19 mouse cellular contexts compared by ENCODE assay signal in the genomic region with DNA sequence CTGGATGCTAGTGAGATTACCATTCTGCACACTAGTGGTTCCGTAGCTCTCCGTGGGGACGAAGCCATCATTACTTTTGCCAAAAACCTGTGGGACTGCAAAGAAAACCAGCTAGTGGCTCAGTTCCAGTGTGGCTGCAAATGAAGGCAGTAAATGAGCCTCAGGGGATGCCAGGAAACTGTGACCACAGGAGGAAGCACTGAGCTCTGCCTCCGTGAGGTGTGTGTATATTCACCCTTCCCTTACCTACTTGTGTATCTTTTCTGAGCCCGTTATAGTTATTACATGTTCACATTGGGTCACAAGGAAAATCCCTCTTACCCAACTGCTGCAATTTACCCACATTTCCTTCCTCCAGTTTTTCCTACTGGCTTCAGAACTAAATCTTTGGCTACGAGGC. TPM values are rescaled to one million over a fixed set of nuclear protein-coding genes. Genes with fewer than 3 reads are reported as not detected.
"Had no signal": no experiment of that assay in that cellular context is flagged by ENCODE, and none has a peak within 500 bp of the region (broad histone marks: within the 10 kb centered on the region; RNA-seq: fewer than 3 reads in every experiment).

No protein-coding gene starts in this region.

- H3K27ac ChIP-seq: left cerebral cortex, adult 2 months; limb, embryonic 15.5 days; stomach, postnatal 0 days had no signal

- H3K9me3 ChIP-seq: limb, embryonic 15.5 days; megakaryocyte, embryonic 14.5 days had no signal

- H3K27me3 ChIP-seq: limb, embryonic 15.5 days; megakaryocyte, embryonic 14.5 days had no signal

- H3K36me3 ChIP-seq: limb, embryonic 15.5 days had no signal

- H3K9ac ChIP-seq: limb, embryonic 15.5 days had no signal

- H3K4me1 ChIP-seq: limb, embryonic 15.5 days; megakaryocyte, embryonic 14.5 days had no signal

- ATAC-seq: inflammation-experienced regulatory T-cells, adult 6 months; midbrain, embryonic 16.5 days had no signal

- DNase-seq: kidney, adult 18-20 months; kidney, postnatal 10 days; kidney, postnatal 4 days; lung, adult 18-20 months; lung, postnatal 36 days; thymus, postnatal 14 days had no signal

- H3K4me2 ChIP-seq: limb, embryonic 15.5 days; midbrain, embryonic 11.5 days had no signal

- H3K4me3 ChIP-seq: left cerebral cortex, adult 2 months; limb, embryonic 15.5 days; megakaryocyte, embryonic 14.5 days had no signal

RNA-seq across cellular contexts. Expression of a gene that starts 1.3 kb away (rescaled TPM):
- polyA plus RNA-seq: inflammation-experienced regulatory T-cells, adult 6 months had no signal

RNA-seq across cellular contexts. Expression of a gene that starts 15.0 kb away (rescaled TPM):
- total RNA-seq: layer of hippocampus, postnatal 25 days; left cerebral cortex, adult 2 months; left cerebral cortex, postnatal 25 days had no signal
- polyA plus RNA-seq: inflammation-experienced regulatory T-cells, adult 6 months; kidney, embryonic 14.5 days; limb, embryonic 15.5 days; lung, embryonic 16.5 days; midbrain, embryonic 11.5 days; midbrain, embryonic 16.5 days; stomach, postnatal 0 days had no signal

RNA-seq across cellular contexts. Expression of a gene that starts 28.8 kb away (rescaled TPM):
- total RNA-seq: layer of hippocampus, postnatal 25 days; left cerebral cortex, adult 2 months; left cerebral cortex, postnatal 25 days had no signal
- polyA plus RNA-seq: inflammation-experienced regulatory T-cells, adult 6 months; kidney, embryonic 14.5 days; limb, embryonic 11.5 days; limb, embryonic 15.5 days; lung, embryonic 16.5 days; midbrain, embryonic 11.5 days; midbrain, embryonic 16.5 days; neural tube, embryonic 14.5 days; stomach, postnatal 0 days had no signal

RNA-seq across cellular contexts. Expression of a gene that starts 29.5 kb away (rescaled TPM):
- total RNA-seq: layer of hippocampus, postnatal 25 days; left cerebral cortex, adult 2 months; left cerebral cortex, postnatal 25 days had no signal
- polyA plus RNA-seq: inflammation-experienced regulatory T-cells, adult 6 months; lung, embryonic 16.5 days had no signal

RNA-seq across cellular contexts. Expression of a gene that starts 44.3 kb away (rescaled TPM):
- total RNA-seq: layer of hippocampus, postnatal 25 days; left cerebral cortex, postnatal 25 days had no signal
- polyA plus RNA-seq: limb, embryonic 11.5 days; midbrain, embryonic 11.5 days; midbrain, embryonic 16.5 days had no signal
